Mouse (Mus musculus) heart, postnatal 25 days (tissue): ENCODE results near the gene Prr15l. TPM values are rescaled to one million over a fixed set of nuclear protein-coding genes. Genes with fewer than 3 reads are reported as not detected.

Source experiments
- DNase-seq: peaks from one replicate; pipeline ENCODE4 v3.0.0; 2022; ENCODE audit warnings: low spot score
- intact Hi-C: fragments of 180-260 bp; cut with DNase I; formaldehyde crosslinking; loops from one replicate; pipeline ENCODE4 v1.15.1; 2025
- total RNA-seq, 2 experiments: library from RNA; stranded (reverse); gene quantifications; 2 replicates each; pipeline ENCODE4 v1.2.3; 2021

Gene Prr15l
- 1 to 10 TPM; 1.7 to 2.3 TPM for total RNA-seq

DNA sequence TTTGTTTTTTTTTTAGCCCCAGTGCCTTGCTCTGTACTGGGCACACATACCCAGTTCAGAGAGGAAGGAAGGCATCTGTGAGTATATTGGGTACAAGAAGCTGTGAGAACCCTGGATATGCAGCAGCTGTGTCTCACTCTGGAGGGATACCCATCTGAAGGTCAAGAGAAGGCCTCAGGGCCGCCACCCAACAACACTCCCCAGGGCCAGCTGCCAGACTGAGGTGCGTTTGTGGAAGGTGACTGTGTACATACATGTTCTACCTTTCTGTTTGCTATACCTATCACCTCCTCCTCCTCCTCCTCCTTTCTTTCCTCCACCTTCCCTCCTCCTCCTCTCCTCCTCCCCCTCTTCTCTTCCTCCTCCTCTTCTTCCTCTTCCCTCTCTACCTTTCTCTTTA, at the start of gene Prr15l:
Gene Prr15l (plus strand): TSS at position 17 of the 400 bp plus-strand sequence.
- intact Hi-C loops = no loop called here

DNA sequence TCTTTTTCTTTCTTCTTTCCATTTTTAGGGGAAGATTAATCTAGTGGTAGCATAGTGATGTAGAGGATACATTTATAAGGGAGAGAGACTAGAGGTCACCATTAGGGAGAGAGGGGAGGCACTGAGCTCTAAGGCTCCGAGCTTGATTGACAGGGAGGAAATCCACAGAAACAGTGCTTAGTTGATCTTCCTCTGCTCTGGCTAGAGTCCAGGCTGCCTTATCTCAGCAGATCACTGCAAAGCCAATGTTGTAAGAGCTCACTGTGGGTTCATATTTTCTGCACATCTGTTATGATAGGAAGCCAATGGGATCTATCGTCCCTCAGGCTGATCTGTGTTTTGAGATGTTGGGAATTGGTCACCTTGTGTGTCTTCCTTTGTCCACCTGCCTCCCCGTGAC, 49.2 kb upstream of the Prr15l start:
- no peak for DNase-seq
- intact Hi-C loops = no loop called here

More for the DNA sequence above, at the start of gene Prr15l:
- no peak for DNase-seq

DNA sequence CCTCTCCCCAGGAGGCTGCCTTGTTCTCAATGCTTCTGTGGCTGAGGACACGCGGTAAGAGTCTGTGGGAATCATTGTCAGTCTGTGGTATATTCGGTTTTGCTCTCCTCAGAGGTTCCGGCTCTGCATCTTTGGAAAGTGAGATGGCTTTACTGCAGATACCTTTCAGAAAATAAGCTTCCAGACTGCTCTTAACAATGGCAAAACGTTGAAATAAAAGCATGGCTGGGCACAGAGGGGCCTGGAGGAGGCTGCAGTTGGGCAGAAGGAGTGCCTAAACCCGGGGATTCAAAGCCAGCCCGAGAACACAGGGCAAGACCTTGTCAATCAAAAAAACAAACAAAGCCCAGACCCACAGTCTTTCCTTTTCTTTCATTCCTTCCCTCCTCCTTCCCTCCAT, 48.5 kb upstream of the Prr15l start:
- intact Hi-C loops = no loop called here
- DNase-seq = no peak

DNA sequence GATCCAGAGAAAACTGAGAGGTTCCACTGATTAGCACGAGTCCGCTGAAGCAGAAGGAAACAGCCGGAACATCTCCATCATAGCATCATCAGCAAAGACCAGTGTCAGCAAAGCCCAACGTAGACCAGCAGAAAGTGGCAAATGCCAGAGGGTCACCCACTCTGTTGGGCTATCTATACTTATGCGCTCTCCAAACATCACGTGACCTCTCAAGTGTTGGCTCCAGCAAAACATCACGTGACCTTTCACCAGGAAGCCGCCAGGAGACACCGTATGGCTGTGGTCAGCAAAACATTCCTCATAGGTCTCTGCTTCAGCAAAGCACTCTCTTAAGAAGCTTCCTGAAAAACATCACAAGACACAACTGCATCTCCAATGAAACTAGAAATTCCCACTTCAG, 47.6 kb upstream of the Prr15l start:
- no peak for DNase-seq
- intact Hi-C loops = no loop called here

DNA sequence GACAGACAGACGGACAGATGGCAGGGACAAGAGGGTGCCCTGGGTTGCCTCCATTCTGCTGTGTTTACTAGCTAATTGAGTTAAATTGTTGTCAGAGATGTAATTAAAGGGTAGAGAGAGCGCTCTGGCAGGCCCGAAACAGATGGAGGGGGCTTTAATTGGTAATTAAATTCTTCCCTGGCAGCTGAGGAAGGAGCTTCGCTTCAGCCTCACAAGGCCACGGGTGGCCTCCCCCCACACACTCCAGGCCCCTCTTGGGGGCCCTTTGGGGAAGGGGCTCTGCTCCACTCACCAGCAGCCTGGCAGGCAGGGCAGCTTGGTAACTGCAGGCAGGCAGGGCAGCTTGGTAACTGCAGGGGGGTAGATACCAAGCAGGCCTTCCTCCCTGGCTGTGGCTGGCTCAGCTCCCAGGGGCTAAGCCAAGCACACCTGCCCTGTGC, 42.0 kb upstream of the Prr15l start:
- DNase-seq = no peak
- intact Hi-C loops = no loop called here

DNA sequence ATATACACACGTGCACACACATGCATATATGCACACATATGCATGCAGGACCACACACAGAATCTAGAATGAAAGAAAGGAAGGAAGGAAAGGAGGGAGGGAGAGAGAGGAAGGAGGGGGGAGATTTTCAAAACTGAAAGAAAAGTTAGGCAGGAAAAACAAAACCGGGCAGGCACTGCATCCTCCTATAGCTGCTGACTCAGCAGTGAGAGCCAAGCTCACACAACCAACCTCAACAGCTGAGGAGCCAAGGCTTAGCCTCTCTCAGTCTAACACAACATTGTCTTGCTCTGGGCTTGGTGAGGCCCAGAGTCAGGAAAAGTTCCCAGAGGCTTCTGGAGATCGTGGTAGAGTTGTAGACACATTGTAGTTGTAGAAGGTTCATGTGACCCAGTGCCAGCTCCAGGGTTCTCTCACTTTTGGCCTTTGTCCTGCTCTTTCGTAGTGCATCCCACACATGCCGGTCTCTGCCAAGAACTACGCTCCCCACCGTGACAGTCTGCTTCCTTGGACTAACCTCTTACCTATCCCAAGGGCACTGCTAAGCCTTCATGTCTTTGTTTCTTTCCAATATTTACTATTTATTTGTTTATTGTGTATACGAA, 40.9 kb upstream of the Prr15l start:
- no peak for DNase-seq
- intact Hi-C loops = no loop called here

DNA sequence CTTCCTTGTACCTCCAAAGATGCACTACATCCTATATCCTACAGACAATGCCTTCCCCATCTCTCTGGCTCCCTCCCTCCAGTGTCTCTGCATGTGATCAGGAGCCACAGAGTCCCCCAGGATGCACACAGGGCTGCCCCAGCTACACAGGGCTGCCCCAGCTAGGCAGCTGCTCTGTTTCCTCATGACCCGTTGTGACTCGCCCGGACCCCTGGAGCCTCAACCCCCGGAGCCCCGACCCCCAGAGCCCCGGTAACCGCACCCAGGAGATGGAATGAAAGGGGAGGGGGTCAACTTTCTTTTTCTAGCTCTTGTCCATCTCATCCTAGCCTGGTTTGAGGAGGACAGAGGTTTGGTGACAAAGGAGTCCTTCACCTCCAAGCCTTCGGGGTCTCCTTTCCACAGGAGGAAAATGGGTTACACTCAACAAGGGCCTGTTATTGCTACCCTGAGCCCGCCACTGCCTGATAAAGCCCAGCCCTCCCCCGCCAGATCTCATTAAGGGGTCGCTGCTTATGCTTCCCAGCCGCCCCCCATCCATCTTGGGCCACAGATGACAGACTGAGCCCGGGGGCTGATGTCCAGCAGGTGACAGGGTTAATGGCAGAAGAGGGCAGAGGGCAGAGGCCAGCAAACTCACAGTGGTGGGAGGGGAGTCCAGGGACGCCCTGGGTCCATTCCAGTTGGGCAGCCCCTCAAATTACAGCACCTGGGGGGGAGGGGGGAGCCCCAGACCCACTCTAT, 35.9 kb upstream of the Prr15l start:
- intact Hi-C loops = loop anchor here (2.0 kb wide), 1 partner anchor 19 kb away; no protein-coding TSS in a partner anchor
- DNase-seq = no peak

DNA sequence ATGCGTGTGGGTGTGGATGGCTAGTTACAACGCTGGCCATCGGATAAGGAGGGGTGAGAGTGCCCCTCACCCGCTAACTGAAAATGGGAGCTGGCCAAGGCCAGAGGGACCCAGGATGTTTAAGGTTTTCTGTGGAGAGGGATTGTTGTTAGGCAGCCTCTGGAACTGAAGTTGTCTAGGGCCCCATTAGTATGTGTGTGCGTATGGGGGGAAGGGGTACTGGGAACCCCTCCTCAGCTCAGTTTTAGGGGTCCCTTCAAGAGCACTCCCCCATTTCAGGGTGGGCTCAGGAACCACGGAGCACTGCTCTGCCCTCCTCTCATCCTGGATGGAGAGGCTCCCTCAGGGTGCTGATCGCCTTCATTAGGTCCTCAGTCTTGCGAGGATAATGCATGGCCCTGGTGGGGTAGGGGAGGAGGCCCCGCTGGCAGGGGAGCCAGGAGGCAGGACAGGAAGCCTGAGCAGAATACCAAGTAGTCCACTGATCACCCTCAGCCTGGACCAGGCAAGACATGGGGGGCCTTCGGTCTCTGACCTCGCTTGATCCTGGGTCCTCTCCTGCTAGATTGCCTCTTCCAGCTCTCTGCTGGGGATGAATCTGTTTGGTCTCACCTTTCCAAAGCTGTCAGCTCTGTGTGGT, 34.6 kb upstream of the Prr15l start:
- intact Hi-C loops = loop anchor here (2.0 kb wide), 1 partner anchor 21 kb away; no protein-coding TSS in a partner anchor
- no peak for DNase-seq

DNA sequence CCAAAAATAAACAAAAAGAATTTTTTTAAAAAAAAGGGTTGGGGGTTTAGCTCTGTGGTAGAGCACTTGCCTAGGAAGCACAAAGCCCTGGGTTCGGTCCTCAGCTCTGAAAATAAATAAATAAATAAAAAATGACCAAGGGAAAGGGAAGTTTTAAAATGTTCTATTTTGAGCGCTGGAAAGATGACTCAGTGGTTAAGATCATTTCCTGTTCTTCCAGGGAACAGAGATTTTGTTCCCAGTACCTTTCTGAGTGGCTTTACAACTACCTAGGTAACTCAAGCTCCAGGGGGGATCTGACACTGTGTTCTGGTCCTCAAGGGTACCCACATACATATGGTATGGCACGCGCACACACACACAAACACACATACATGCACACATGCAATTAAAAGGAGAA, 32.0 kb upstream of the Prr15l start:
- DNase-seq = no peak
- intact Hi-C loops = no loop called here

DNA sequence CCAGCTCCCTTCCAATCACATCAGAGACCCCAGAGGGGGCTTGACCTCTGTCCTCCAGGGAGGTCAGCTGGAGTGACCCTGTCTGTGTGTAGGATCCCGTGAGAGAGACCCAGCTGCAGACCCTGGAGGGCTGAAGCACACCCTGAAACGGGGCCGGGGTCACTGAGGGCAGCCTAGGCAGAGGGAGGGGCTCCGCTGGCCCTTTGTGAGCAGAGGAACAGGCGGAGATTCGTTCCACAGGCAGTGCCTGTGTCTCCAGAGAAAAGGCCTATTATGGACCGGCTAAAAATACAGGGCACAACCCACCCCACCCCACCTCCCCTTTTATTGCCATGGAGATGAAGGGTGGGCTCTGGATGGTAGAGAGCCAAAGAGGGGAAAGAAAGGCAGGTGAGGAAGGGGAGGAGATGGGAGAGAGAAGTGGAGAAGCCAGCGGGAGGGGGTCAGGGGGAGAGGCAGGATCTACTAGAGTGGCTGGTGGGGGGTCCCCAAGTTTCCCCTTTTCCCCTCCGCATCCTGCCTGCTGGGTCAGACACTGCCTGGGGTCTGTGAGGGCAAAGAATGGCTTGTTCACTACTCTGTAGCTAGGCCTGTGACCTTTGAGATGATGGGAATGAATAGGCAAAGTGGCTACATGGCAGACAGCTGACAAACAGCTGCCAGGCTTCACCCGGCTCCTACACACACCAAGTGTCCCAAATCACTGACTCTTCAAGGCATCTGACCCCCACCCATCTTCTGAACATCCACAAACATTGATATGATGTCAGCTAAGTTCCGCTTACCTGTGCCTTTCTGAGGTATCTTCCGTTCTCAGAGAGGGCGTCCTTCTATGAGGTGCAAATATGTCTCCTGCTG, 28.2 kb upstream of the Prr15l start:
- intact Hi-C loops = no loop called here
- no peak for DNase-seq

DNA sequence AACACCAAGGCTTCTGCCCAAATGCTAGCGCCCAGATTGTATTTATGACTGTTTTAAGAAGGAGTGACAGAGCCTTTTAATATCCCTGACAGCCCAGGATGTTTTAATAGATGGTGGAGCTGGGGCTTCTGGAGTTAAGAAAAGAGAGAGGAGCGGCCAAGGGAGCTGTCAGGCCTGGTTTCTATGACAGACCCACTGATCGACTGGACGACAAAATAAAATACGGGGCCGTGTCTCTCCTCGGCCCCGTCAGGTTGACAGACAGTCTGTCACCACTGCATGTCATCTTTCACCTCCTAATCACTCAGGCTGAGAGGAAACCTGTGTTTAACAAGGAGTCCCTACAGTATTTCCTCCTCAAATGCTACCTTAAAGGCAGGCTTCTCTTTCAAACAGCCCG, 26.6 kb upstream of the Prr15l start:
- intact Hi-C loops = no loop called here

DNA sequence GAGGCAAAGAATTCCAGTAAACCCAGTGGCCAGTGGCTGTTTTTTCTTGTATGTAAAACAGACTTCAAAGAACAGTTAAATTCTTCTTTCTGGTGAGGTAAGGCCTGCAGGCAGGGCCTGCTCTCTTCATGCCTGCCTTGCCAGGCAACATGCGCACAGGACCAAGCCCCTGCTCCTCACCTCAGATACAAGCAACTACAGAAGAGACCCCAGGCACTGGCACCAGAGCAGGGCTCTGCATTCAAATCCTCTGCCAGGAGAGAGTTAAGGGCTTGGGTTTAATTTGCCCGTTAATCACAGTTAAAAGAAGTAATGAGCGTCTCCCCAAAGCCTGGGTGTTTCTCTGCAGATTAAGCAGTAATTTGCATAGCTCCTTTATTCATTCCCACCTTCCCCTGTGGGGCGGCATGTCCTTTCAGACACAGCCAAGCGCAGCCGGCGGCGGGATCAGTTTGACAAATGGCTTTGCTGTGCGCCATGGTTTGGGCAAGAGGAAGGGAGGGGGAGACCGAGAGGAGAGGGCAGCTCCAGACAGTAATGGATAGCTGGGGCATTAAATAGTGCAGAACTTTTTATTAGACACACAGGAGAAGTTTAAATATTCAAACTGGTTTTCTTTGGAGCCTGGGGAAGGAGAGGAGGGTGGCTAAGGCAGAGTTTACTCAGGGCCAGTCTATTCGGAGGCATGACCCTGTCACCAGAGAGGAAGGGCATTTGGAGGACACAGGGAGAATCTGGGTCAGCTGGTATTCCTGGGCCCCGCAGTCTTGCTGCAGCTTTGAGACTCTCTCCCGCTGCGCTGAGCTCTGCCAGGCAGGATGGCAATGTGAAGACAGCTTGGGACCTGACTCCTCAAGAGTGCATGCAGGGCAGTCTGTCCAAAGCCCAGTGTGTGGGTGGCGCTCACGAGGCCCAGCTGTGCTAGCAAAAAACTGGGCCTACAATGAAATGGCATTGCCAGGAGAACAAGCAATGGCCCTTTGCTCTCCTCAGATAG, 25.0 kb upstream of the Prr15l start:
- DNase-seq = no peak
- intact Hi-C loops = no loop called here

More for the DNA sequence above, 26.6 kb upstream of the Prr15l start:
- no peak for DNase-seq

DNA sequence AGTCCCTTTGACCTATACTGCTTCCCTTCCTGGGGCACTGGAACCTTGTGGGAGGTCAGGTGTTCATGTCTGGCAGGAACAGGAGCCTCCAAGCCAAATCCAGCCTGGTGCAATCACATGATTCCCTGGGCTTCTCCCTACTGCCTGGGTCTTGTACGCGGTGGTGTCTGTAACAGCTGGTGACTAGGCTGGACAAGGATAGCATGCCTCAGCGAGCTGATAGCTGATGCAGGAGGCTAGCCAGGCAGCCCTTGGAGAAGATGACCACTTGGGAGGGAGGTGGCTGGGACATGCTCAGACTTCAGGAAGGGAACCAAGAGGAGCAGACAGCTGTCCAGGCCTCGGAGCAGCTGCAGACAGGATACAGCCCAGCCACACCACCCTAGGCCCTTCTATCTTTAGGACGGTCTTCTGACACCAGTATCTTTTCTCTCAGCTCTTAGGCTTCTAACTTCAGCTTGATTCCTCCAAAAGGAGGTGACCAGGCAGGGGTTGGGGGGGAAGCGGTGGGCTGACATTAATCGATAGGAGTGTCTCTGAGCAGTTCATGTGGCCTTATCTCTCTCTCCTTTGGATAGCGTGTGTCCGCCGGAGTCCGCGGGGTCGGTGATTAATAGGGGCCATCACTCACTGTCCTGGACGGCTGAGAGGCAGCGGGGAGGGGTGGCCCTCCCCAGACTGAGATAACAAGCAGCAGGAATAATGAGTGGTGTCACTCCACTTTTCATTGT, 21.3 kb upstream of the Prr15l start:
- DNase-seq = no peak
- intact Hi-C loops = no loop called here

DNA sequence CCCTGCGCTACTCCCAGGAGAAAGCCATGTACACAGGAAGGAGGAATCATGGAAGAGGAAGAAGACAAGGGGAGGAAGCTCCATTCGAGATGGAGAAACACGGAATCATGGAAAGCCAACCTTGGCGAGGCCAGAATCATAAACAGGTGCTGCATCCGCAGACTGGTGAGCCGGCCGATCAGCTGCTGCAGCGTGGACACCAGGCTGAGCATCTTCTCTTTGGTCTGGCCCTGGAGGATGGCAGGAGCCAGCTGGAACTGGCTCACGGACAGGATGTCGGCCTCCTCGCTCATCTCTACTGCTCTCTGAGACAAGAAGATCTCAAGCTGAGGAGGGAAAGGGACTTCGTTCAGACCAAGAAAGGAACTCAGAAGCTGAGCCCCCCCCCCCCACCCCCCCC, 19.3 kb upstream of the Prr15l start:
- intact Hi-C loops = no loop called here
- no peak for DNase-seq

DNA sequence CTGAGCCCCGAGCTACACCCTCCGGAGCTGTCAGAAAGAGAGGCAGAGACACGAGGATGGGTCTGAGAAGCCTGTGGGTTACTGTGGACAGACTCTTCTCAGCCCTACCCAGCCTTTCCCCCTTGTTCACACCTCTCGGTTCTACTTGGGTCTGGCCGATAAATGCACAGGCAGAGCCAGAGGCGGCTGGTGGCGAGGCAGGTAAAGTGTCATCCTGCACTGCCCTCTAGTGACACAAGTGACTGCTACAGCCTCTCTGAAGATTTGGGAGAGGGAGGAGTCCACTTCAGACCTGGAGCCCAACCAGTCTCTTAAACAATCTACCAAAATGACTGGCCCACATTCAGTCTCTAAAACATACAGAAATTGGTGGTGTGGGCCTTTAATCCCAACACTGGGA, 17.9 kb upstream of the Prr15l start:
- peak; percentile 36 for DNase-seq
- intact Hi-C loops = loop anchor here (1.0 to 5.0 kb wide), 2 partner anchors 43 to 148 kb away; no protein-coding TSS in a partner anchor

DNA sequence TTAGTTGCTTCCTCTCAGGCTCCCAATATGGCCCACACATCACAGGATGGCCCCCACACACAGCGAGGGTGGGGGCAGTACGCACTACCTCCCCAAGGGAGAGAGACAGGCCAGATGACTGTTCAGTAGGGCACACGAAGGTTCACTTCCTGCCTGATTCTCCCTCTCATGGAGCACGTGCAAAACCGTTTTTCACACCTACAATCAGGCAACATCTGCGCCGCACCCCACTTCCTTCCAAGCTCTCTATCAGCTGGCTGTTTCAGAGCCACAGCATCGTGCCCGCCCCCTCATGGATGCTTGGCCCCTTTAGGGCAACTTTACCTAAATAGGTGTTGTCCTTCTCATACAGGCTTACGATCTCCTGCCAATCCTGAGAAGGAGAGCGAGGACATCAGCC, 15.2 kb upstream of the Prr15l start:
- DNase-seq = no peak
- intact Hi-C loops = loop anchor here (5.0 kb wide), 1 partner anchor 150 kb away; no protein-coding TSS in a partner anchor

DNA sequence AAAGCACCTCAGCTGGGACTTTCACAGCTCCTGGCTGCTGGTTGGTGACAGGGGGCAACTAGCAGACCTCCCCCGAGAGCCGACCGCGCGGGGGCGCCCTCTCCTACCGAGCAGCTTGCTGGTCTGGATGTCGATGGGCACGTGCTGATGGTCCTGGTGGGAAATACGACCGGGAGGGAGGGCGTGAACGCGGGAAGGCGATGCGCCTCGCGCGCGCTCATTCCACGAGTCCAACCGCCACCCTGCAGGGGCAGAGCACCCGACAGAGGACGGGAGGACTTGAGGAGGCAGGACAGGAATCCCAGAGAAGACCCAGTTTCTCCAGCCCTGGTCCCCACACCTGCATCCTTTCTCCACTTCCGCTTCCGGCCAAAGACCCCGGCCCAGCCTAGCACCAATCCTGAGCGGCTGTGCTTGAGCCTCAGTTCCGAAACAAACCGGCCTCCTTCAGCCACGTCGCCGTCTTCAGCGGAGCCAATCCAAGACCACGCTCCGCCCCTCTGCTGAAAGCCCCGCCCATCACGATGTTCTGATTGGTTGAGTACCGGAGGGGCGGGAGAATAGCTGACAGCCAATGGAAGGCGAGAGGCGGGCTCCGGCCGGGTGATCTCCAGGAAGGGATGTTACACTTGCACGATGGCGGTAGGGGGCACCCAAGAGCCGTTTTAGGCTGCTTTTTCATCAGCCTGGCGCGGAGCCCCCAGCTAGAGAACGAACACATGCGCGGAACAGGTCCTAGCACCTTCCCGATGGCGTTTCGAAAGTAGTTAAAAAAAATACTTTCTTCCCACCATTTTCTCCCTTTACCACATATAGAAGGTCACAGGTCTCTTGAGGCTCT, 11.6 kb upstream of the Prr15l start, which contains the start of gene Cdk5rap3:
Gene Cdk5rap3 (minus strand): TSS at position 453 of the 841 bp plus-strand sequence.
- peak; percentile 98 for DNase-seq
- intact Hi-C loops = loop anchor here (2.0 kb wide), 2 partner anchors 47 to 107 kb away; no protein-coding TSS in a partner anchor
